Mouse (Mus musculus) embryonic facial prominence, embryonic 11.5 days (tissue): ENCODE measurements at regions not wholly inside any gene's neighbourhood (a gene's known extent, or its start where the extent isn't known, plus 50 kb on each side); places are given as distances from the start of the nearest gene placed in this dataset.

ENCODE experiments used
- ATAC-seq: fragments of 200-750 bp; cut with Nextera tagmentation; replicated peaks from 2 replicates; pipeline ENCODE4 v1.8.0; 2017; ENCODE audit warnings: low read depth; ENCODE audit not compliant: insufficient number of reproducible peaks, low FRiP score, low TSS enrichment
- DNase-seq: peaks from one replicate; pipeline ENCODE4 v3.0.0-alpha.2; 2015; ENCODE audit warnings: low spot score
- H3K27ac ChIP-seq: fragments of 300-500 bp; sonication (generic); replicated peaks from 2 replicates; pipeline ENCODE4 v1.5.1; 2014; ENCODE audit warnings: mild to moderate bottlenecking, low read depth, low read length, control low read depth
- H3K27me3 ChIP-seq: fragments of 300-500 bp; sonication (generic); 2 replicates; pipeline ENCODE4 v1.6.1; 2014; ENCODE audit warnings: mild to moderate bottlenecking, low read length, moderate library complexity, mixed read lengths; ENCODE audit not compliant: control insufficient read depth, insufficient read depth
- H3K36me3 ChIP-seq: fragments of 300-500 bp; sonication (generic); replicated peaks from 2 replicates; pipeline ENCODE4 v1.6.1; 2014; ENCODE audit warnings: low read depth, mild to moderate bottlenecking, low read length, moderate library complexity, mixed read lengths; ENCODE audit not compliant: control insufficient read depth, insufficient read depth
- H3K4me1 ChIP-seq: fragments of 300-500 bp; sonication (generic); 2 replicates; pipeline ENCODE4 v1.6.1; 2014; ENCODE audit warnings: low read length, mixed read lengths; ENCODE audit not compliant: control insufficient read depth, insufficient read depth
- H3K4me2 ChIP-seq: fragments of 300-500 bp; sonication (generic); 2 replicates; pipeline ENCODE4 v1.6.1; 2014; ENCODE audit warnings: low read depth, mild to moderate bottlenecking, control low read depth, low read length, moderate library complexity
- H3K4me3 ChIP-seq: fragments of 300-500 bp; sonication (generic); 2 replicates; pipeline ENCODE4 v1.5.1; 2014; ENCODE audit warnings: low read depth, low read length, control low read depth
- H3K9ac ChIP-seq: fragments of 300-500 bp; sonication (generic); replicated peaks from 2 replicates; pipeline ENCODE4 v1.6.1; 2014; ENCODE audit warnings: mild to moderate bottlenecking, control low read depth, low read length
- H3K9me3 ChIP-seq: fragments of 300-500 bp; sonication (generic); replicated peaks from 2 replicates; pipeline ENCODE4 v1.6.1; 2016; ENCODE audit warnings: mild to moderate bottlenecking, low read length, inconsistent platforms, mixed read lengths; ENCODE audit not compliant: control insufficient read depth
- WGBS: fragments of 180-500 bp; shearing (Covaris S2); extraction: QIAGEN DNeasy Blood & Tissue Kit; methylation state at CpG from one replicate; pipeline ENCODE4 v1.1.7; 2014; 5-methylcytosine and 5-hydroxymethylcytosine counted together

DNA sequence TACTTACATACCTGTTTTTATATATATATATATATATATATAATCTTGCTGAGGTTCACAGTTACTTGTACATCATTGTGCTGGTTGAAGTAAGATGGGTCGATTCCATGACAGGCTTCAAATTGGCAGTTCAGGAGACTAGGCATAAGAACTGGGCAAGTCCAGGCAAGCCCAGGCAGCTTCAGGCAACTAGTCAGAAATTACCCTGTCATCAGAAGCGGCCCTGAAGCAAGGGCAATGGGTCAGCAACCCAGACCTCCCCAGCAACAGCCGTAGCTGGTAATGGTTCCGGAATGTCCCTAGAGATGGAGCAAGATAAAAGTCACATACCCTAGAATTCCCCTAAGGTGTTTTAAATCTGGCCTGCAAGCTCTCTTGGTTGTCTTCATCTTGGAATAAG, 2088.0 kb downstream of the A830018L16Rik start:
- Histone ChIP-seq H3K27ac (no peak overlapping the region), H3K9me3 (no peaks in the 10 kb centered on the region), H3K4me1 (no peaks in the 10 kb centered on the region), H3K9ac (no peak overlapping the region), H3K4me3 (no peak overlapping the region), H3K4me2 (no peak overlapping the region), H3K36me3 (no peaks in the 10 kb centered on the region), H3K27me3 (no peaks in the 10 kb centered on the region)
- no peak for DNase-seq
- ATAC-seq: no peak
- WGBS: 38% methylated on average over 4 of the region's 4 CpGs

DNA sequence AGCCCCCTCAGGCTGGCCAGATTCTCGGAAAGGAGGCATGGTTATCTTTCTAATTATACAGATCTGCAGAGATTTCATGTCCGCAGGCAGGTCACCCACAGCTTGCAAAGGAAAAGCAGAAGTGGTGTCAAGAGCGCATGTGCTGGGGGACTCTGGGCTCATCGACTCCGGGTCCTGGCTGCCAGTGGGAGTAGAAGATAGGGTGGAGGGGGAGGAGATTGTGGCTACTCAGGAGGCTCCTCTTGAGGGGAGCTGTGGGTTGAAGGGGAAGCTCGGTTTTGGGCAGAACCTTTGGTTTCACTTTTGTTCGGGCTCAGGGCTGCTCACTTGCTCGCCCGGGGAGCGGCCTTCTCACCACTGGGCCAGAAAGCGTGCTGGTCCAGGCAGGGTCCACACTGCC, 2099.9 kb downstream of the A830018L16Rik start:
- ATAC-seq (no peak), DNase-seq (no peak)
- Histone ChIP-seq H3K36me3 (no peaks in the 10 kb centered on the region), H3K4me2 (no peak overlapping the region), H3K4me3 (no peak overlapping the region), H3K9ac (no peak overlapping the region), H3K4me1 (no peaks in the 10 kb centered on the region), H3K27ac (no peak overlapping the region), H3K9me3 (no peaks in the 10 kb centered on the region), H3K27me3 (no peaks in the 10 kb centered on the region)
- 96% methylated on average over 11 of the region's 11 CpGs for WGBS
